Mouse (Mus musculus) myocyte (in vitro differentiated cells): ENCODE measurements around the gene Tlr8.

Experiments
- CEBPB ChIP-seq: IDR thresholded peaks from 2 replicates; pipeline ENCODE4 v1.6.1; 2011; ENCODE audit warnings: mild to moderate bottlenecking, moderate library complexity; ENCODE audit not compliant: poor library complexity, insufficient read depth, severe bottlenecking
- E2F4 ChIP-seq: IDR thresholded peaks from one replicate; pipeline ENCODE4 v1.6.1; 2011; ENCODE audit warnings: mild to moderate bottlenecking, control low read depth, moderate library complexity; ENCODE audit not compliant: insufficient read depth
- MAX ChIP-seq: IDR thresholded peaks from one replicate; pipeline ENCODE4 v1.6.1; 2011; ENCODE audit warnings: low read depth, mild to moderate bottlenecking, control low read depth
- MYOD1 ChIP-seq, 3 experiments: IDR thresholded peaks; one replicate each; pipeline ENCODE4 v1.6.1; 2011; ENCODE audit warnings: control low read depth in 2 of 3, low read depth in 2 of 3, mild to moderate bottlenecking in 2 of 3, moderate library complexity in 1 of 3; ENCODE audit not compliant: insufficient read length in 2 of 3, control insufficient read depth in 1 of 3
- POLR2A ChIP-seq: IDR thresholded peaks from one replicate; pipeline ENCODE4 v1.6.1; 2011; ENCODE audit warnings: low read depth, mild to moderate bottlenecking, control low read depth, moderate library complexity; ENCODE audit not compliant: insufficient read length
- POLR2AphosphoS2 ChIP-seq: IDR thresholded peaks from one replicate; pipeline ENCODE4 v1.6.1; 2011; ENCODE audit warnings: low read depth, control low read depth; ENCODE audit not compliant: insufficient read length
- TCF3 ChIP-seq: IDR thresholded peaks from one replicate; pipeline ENCODE4 v1.6.1; 2011; ENCODE audit warnings: low read depth, control low read depth; ENCODE audit not compliant: insufficient read length

DNA sequence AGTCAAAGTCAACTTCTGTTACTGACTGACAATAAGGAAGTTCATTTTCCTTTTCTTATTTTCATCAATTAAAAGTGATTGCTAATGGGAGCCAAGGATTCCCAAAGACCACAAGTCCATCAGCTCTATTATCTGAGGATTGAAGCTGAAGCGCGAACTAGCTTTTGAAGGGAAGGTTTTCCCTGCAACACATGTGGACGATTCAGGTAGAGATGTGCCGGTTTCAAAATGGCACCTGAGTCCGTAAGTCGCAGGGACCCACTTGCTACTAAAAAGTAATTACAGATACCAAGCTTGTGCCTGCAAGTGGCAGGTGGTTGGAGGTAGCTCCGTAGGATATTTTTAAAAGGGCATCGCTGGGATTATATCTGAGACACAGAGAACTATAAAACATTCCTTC is 54.3 kb downstream of the Tlr8 start:
- TF ChIP-seq E2F4 (no peak), POLR2A (no peak), TCF3 (no peak), MYOD1 (IDR thresholded peaks at IDR 0.05; ENCODE audit: control insufficient read depth in 1 of 3, insufficient read length in 2 of 3, low read depth in 2 of 3) (no peak), MAX (no peak), POLR2AphosphoS2 (no peak), CEBPB (no peak)
